Mouse (Mus musculus): ENCODE data around the gene Tmem215. TPM values are rescaled to one million over a fixed set of nuclear protein-coding genes. Genes with fewer than 3 reads are reported as not detected.

Gene Tmem215
- total RNA-seq, 2 experiments from 2014 or later = not detected

Other genes starting within 250 kb of the Tmem215 start
- gene Ddx58, start 232.4 kb upstream of the Tmem215 start, total RNA-seq (2021) = 10 to 100 TPM; 18.7 to 24.7 TPM
- gene Smim27, start 202.6 kb upstream of the Tmem215 start, total RNA-seq (2021) = 10 to 100 TPM; 35.1 to 57.1 TPM
- 10 to 100 TPM; 22.9 to 29.4 TPM for gene Topors, start 202.3 kb upstream of the Tmem215 start, total RNA-seq (2021)
- gene Ndufb6, start 192.8 kb upstream of the Tmem215 start, total RNA-seq (2021) = 100 to 1,000 TPM; 232 to 407 TPM
- gene Aptx, start 231.0 kb downstream of the Tmem215 start, total RNA-seq (2021) = 10 to 100 TPM; 16.9 to 17.9 TPM
- gene Dnaja1, start 250.0 kb downstream of the Tmem215 start, total RNA-seq (2021) = 100 to 1,000 TPM; 775 to 974 TPM

Measured in adrenal gland, adult 18-20 months (tissue).